Mouse (Mus musculus): ENCODE measurements around the gene Tfap4. TPM values are rescaled to one million over a fixed set of nuclear protein-coding genes. Genes with fewer than 3 reads are reported as not detected.
A peak's percentile ranks its signal among the peaks of the same experiment; 100 is the strongest.
"Not testable (repeated sequence)": the region's sequence is repeated elsewhere in the genome, so short reads cannot be mapped to it uniquely, and the experiment has no call there.

Gene Tfap4
- polyA plus RNA-seq, 1 experiment from 2014 or later, result 39.5 TPM

DNA sequence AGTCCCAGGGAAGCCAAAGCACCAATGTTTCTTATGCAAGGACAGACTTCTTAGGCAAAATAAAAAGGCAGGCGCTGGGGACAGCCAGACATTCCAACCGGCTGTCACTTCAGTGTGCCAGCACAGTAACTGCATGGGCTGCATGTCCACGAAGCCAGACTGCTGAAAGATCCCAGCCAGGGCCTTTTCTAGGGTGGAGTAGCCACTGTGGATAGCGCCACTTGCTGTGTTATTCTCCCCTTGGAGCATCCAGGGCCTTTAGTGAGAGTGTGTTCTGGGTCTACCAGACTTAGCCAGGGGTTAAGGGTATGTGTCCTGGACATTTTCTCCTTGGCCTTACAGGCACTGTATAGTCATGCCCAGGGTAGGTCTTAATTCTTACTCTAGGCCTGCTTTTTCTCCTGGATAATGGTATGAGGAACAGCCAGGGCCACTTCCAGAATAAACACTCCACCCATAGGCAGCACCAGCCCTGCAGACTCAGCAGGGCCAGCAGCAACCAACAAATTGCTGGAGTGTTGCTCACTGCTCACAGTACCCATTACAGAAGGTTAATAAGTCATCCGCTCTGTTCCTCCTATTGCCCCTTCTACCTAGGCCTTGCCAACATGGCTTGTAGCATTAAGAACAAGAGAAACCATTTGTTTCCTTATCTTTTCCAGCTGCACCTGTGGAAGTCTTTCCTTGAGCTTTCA, 28.0 kb upstream of the Tfap4 start:
- no peaks in the 10 kb centered on the region for H3K27me3 ChIP-seq (replicated peaks; ENCODE audit: low read depth, poor library complexity, severe bottlenecking)
- H3K9me3 ChIP-seq, result no peaks in the 10 kb centered on the region
- DNase-seq (ENCODE audit: low spot score), result peak; percentile 18
- H3K4me1 ChIP-seq, result peaks cover 32% of the 10 kb centered on the region
- peaks cover 13% of the 10 kb centered on the region for H3K36me3 ChIP-seq (replicated peaks)
- peak overlapping the region; percentile 58; the same call in 1 of the 2 replicates for H3K4me3 ChIP-seq
- peak overlapping the region; percentile 91 for H3K27ac ChIP-seq (replicated peaks)
- 57% methylated on average over 5 of the region's 5 CpGs for WGBS

DNA sequence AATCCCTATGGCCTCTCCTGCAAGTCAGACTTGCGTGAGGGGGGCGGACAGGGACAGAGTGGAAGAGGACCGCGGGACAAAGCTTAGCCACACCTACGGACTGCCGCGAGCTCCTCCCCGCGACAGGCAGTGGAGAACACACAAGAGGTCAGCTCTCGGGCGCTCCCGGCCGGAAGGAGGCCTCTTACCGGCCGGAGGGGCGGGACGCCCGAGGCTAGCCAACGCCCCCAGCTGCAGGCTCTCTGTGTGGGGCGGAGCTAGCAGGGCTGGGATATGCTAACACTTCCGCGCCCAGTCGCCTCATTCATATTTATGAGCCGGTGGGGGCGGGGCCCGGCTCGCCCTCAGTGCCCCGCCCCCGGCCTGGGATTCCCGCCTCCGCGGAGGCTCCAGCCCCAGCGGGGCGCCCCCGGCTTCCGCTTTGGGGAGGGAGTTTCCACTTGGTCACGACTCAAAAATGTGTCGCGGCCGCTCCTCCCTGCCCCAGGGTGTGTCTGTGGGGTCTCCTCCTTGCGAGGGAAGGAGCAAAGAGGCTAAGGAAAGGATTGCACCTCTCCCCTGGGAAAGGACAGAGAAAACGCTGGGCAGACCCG, 27.0 kb upstream of the Tfap4 start:
- Histone ChIP-seq H3K36me3 (replicated peaks) (peaks cover 13% of the 10 kb centered on the region), H3K27me3 (replicated peaks; ENCODE audit: low read depth, poor library complexity, severe bottlenecking) (no peaks in the 10 kb centered on the region), H3K4me1 (peaks cover 27% of the 10 kb centered on the region), H3K4me3 (peak overlapping the region; percentile 58), H3K27ac (replicated peaks) (peak overlapping the region; percentile 91), H3K9me3 (no peaks in the 10 kb centered on the region)
- WGBS, result under 1% methylated on average over 43 of the region's 43 CpGs
- DNase-seq (ENCODE audit: low spot score), result peak; percentile 98

DNA sequence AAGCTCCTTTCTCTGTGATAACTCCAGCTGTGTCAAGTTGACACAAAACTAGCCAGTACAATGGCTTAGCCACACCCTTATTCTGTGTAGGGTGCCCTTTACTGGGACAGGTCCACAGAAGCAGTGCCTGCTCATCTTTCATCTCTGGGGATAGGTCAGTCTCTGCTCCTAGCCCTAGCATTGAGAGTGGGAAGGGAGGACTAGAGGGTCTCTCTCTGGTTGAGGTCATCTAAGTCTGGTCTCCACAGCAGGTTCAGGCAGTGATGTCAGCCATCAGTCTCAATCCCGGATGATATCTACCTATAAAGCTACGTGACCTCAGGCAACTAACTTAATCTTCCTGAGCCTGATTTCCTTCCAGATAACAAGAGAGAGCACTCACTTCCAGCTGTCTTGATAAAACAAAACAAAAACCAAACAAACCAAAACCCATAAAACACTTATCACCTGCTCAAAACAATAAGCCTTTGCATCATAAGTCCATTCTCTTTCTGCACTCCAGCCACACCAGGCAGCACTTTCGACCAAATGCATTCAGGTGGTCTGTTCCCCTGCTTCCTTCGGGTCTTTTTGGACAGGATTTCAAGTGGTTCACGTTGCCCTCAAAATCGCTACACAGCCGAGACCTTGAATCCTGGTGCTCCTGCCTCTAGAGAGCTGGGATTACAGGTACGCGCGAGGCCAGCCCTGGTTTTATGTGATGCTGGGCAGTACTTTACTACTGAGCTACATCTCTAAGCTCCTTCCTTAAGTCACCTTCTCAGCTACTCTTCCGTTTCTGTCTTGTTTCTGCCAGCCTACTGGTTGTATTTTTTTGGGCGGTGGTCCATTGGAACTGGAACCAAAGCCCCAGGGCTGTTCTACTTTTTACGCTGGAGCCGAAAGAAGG, 26.2 kb upstream of the Tfap4 start:
- WGBS, result 10% methylated on average over 14 of the region's 14 CpGs
- H3K4me3 ChIP-seq, result peak overlapping the region; percentile 58
- DNase-seq (ENCODE audit: low spot score), result no peak

DNA sequence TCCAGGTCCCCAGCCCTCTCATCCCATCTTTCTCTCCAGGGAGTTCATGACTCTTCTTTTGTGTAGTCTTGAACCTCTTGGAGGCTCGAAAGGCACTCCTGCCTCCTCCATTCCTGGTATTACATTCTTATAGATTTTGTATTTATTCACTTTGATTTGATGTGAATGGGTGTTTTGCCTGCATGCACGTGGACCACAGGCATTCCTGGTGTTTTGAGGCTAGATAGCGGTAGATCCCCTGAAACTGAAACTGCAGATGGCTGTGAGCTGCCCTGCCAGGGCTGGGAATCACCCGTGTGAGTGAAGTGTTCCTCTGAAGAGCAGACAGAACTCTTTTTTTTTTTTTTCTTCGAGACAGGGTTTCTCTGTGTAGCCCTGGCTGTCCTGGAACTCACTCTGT, 24.8 kb upstream of the Tfap4 start:
- Histone ChIP-seq H3K4me1 (peaks cover 27% of the 10 kb centered on the region), H3K9me3 (no peaks in the 10 kb centered on the region), H3K27me3 (replicated peaks; ENCODE audit: low read depth, poor library complexity, severe bottlenecking) (no peaks in the 10 kb centered on the region), H3K4me3 (no peak overlapping the region), H3K36me3 (replicated peaks) (no peaks in the 10 kb centered on the region), H3K27ac (replicated peaks) (no peak overlapping the region)
- DNase-seq (ENCODE audit: low spot score), result no peak
- WGBS, result 79% methylated on average over 5 of the region's 5 CpGs

More for the DNA sequence above, 26.2 kb upstream of the Tfap4 start:
- no peaks in the 10 kb centered on the region for H3K27me3 ChIP-seq (replicated peaks; ENCODE audit: low read depth, poor library complexity, severe bottlenecking)
- H3K4me1 ChIP-seq, result peaks cover 27% of the 10 kb centered on the region
- no peaks in the 10 kb centered on the region for H3K9me3 ChIP-seq
- H3K36me3 ChIP-seq (replicated peaks), result peaks cover 10% of the 10 kb centered on the region
- H3K27ac ChIP-seq (replicated peaks), result peak overlapping the region; percentile 91

DNA sequence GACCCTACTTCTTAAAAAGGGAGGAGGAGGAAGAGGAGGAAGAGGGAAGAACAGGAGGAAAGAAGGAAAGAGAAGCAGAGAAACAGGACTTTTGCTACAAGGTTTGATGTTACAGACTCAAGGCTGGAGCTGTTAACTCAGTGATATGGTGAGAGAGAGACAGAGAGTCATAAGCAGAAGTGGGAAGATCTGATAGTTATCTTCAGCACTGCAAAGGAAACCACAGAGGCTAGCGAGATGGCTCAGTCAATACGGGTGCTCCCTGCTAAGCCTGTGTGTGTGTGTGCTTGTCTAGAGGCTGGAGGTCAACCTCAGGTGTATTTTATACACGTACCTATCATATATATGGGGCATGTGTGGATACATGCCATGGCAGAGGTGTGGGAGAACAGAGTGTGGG, 24.2 kb upstream of the Tfap4 start:
- no peak overlapping the region for H3K27ac ChIP-seq (replicated peaks)
- no peak for DNase-seq (ENCODE audit: low spot score)
- 88% methylated on average over 3 of the region's 3 CpGs for WGBS
- no peak overlapping the region for H3K4me3 ChIP-seq
- H3K27me3 ChIP-seq (replicated peaks; ENCODE audit: low read depth, poor library complexity, severe bottlenecking), result no peaks in the 10 kb centered on the region
- no peaks in the 10 kb centered on the region for H3K36me3 ChIP-seq (replicated peaks)
- peaks cover 27% of the 10 kb centered on the region for H3K4me1 ChIP-seq
- no peaks in the 10 kb centered on the region for H3K9me3 ChIP-seq

DNA sequence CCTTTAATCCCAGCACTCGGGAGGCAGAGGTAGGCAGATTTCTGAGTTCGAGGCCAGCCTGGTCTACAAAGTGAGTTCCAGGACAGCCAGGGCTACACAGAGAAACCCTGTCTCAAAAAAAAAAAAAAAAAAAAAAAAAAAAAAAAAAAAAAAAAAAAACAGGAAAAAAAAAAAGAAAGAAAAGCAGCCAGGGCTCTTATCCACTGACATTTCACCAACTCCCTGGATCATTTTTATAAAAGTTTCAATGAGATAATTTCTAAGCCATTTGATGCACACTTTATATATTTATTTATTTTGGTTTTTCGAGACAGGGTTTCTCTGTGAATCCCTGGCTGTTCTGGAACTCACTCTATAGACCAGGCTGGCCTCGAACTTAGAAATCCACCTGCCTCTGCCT, 21.5 kb upstream of the Tfap4 start:
- H3K36me3 ChIP-seq (replicated peaks); H3K27me3 ChIP-seq (replicated peaks; ENCODE audit: low read depth, poor library complexity, severe bottlenecking); DNase-seq (ENCODE audit: low spot score); H3K4me3 ChIP-seq; H3K9me3 ChIP-seq; H3K4me1 ChIP-seq; H3K27ac ChIP-seq (replicated peaks): not testable (repeated sequence)
- 79% methylated on average over 4 of the region's 4 CpGs for WGBS

DNA sequence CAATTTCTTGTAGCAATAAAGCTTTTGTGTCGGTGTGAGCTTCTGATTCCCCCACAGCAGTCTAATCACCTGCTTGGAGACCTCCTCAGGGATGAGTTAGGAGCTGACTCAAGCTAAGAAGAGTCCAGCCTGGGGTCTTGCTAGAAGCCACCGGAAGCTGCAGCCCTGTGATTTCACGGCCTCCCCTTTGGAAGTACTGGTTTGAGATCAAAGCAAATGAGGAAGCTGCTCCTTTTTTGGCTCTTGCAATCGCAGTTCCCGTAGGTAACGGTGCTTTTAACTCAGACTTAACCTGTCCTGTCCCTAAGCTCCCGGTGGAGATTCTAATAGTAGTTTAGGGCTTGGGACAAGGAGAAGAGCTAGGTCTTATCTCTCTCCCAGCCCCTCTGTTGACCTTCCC, 19.0 kb upstream of the Tfap4 start:
- Histone ChIP-seq H3K4me1 (peaks cover 6% of the 10 kb centered on the region; the same call in 1 of the 2 replicates), H3K9me3 (no peaks in the 10 kb centered on the region), H3K27me3 (replicated peaks; ENCODE audit: low read depth, poor library complexity, severe bottlenecking) (no peaks in the 10 kb centered on the region), H3K4me3 (no peak overlapping the region), H3K27ac (replicated peaks) (no peak overlapping the region), H3K36me3 (replicated peaks) (no peaks in the 10 kb centered on the region)
- no peak for DNase-seq (ENCODE audit: low spot score)
- 71% methylated on average over 7 of the region's 7 CpGs for WGBS

DNA sequence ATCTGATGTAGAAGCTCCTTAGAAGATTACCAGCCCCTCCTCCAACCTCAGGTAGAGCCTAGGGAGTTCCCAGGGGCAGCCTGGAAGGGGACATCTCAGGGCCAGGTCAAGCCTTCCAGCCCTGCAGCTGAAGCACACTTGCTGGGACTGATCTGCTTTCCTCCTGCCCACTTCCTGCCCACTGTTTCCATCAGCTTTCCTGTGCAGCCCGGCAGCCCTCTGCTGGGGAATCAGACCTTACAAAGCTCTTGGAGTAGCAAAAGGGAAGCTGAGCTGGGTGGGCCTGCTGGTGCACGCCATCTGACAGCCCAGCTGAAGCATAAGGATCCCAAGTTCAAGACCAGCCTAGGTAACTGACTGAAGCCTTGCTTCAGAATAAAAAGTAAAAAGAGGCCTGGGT, 17.2 kb upstream of the Tfap4 start:
- no peak for DNase-seq (ENCODE audit: low spot score)
- WGBS, result 52% methylated on average over 2 of the region's 2 CpGs
- peaks cover 6% of the 10 kb centered on the region; the same call in 1 of the 2 replicates for H3K4me1 ChIP-seq
- H3K36me3 ChIP-seq (replicated peaks), result no peaks in the 10 kb centered on the region
- H3K9me3 ChIP-seq, result no peaks in the 10 kb centered on the region
- no peak overlapping the region for H3K27ac ChIP-seq (replicated peaks)
- no peak overlapping the region for H3K4me3 ChIP-seq
- no peaks in the 10 kb centered on the region for H3K27me3 ChIP-seq (replicated peaks; ENCODE audit: low read depth, poor library complexity, severe bottlenecking)

DNA sequence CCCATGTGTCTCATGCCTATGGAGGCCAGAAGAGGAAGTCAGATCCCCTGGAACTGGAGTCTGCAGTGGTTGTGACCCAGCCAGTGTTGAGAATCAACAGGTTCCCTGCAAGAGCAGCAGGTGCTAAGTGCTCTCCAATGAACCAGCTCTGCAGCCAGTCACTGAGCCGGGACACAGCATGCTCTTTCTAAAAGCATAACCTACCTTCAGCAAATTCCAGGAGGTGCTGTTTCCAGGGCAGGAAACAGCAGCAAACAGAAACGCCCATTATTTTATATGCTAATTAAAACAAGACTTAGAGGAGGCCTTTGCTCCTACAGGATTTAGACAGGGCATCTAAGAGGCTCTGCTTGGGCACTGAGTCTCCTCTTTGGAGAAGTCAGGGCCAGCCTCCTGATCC, 16.4 kb upstream of the Tfap4 start:
- no peaks in the 10 kb centered on the region for H3K36me3 ChIP-seq (replicated peaks)
- H3K9me3 ChIP-seq, result no peaks in the 10 kb centered on the region
- no peak for DNase-seq (ENCODE audit: low spot score)
- no peaks in the 10 kb centered on the region for H3K27me3 ChIP-seq (replicated peaks; ENCODE audit: low read depth, poor library complexity, severe bottlenecking)
- H3K27ac ChIP-seq (replicated peaks), result no peak overlapping the region
- 47% methylated on average over 2 of the region's 2 CpGs for WGBS
- H3K4me1 ChIP-seq, result peaks cover 11% of the 10 kb centered on the region
- H3K4me3 ChIP-seq, result no peak overlapping the region

DNA sequence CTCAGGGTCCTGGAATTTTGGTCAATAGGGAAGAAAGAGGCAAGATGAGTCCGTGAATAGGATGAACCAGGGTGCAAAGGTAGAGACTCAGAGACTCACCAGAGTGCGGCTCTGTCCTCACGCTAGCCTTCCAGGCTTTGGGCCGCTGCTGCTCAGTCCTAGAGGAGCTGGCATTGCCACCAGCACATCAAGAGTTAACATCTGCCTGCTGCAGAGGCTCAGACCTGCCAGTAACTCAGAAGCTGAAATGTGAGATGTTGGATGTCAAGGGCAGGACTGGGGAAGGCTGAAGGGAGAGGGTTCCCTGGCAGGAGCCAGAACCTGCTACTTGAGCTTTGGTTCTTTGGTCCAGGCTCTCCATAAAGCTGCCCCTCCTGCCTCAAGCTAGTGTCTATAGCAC, 11.1 kb upstream of the Tfap4 start:
- Histone ChIP-seq H3K4me3 (peak overlapping the region; percentile 14; the same call in 1 of the 2 replicates), H3K4me1 (peaks cover 23% of the 10 kb centered on the region), H3K27me3 (replicated peaks; ENCODE audit: low read depth, poor library complexity, severe bottlenecking) (no peaks in the 10 kb centered on the region), H3K9me3 (no peaks in the 10 kb centered on the region), H3K36me3 (replicated peaks) (no peaks in the 10 kb centered on the region), H3K27ac (replicated peaks) (peak overlapping the region; percentile 44; the same call in 1 of the 2 replicates)
- WGBS, result 54% methylated on average over 4 of the region's 4 CpGs
- DNase-seq (ENCODE audit: low spot score), result peak; percentile 52

DNA sequence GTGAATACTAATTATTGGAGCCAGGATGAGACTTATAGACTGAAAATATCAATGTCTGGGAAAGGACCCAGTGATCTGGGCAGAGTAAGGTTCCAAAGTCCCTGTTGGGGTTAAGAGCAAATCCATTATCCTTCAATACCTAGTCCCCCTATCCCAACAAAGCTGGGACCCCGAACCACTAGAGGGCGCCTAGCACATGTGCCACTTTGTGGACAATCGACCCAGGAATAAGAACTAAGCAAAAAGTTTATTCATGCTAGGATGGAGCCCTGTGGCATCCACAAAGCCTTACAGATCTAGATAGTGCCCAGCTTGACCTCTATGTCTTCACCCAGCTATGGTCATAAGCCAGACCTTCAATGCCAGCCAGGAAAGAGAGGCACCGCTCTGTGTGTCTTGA, 8.3 kb upstream of the Tfap4 start:
- Histone ChIP-seq H3K36me3 (replicated peaks) (no peaks in the 10 kb centered on the region), H3K4me3 (no peak overlapping the region), H3K9me3 (no peaks in the 10 kb centered on the region), H3K4me1 (peaks cover 23% of the 10 kb centered on the region), H3K27ac (replicated peaks) (no peak overlapping the region; the same call in 1 of the 2 replicates), H3K27me3 (replicated peaks; ENCODE audit: low read depth, poor library complexity, severe bottlenecking) (no peaks in the 10 kb centered on the region)
- DNase-seq (ENCODE audit: low spot score), result peak; percentile 87
- 17% methylated on average over 4 of the region's 4 CpGs for WGBS

DNA sequence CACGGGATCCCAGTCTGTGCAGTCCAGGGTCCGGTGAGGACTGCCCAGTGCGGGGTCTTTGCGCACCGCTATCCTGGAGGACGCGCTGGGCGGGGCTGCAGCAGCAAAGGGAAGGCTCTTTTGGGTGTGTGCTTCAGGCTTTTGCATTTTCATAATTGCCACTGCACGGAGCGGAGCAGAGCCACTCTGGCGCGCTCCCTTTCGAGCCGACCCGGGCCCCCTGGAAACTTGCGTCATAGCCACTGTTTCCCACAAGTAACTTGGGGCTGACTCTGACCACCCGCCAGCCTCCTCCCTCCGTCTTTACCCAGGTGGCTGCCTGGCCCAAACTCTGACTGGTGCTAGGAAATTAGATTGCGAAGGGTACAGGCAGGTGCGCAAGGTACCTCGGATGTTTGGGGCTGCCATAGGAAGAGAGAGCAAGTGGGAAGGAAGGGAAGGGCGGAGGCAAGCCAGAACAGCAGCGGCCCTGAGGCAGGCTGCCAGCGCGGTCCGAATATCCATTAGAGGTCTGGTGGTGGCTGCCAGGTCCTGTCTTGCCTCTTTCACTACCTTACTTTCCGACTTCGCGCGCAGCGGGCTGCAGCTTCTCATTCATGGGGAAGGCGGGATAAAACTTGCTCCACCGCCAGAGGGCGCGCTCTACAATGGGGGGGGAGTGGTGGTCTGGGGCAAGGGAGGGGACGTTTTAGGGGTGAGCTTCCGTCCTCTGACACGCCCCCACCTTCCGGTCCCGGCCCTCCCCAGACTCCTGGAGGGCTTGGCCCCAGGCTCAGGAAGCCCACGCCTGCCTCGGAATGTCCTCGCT, 695 bp upstream of the Tfap4 start:
- 2% methylated on average over 43 of the region's 43 CpGs for WGBS
- peaks cover 14% of the 10 kb centered on the region for H3K36me3 ChIP-seq (replicated peaks)
- no peaks in the 10 kb centered on the region for H3K27me3 ChIP-seq (replicated peaks; ENCODE audit: low read depth, poor library complexity, severe bottlenecking)
- peak overlapping the region; percentile 85 for H3K4me3 ChIP-seq
- H3K9me3 ChIP-seq, result no peaks in the 10 kb centered on the region
- H3K4me1 ChIP-seq, result peaks cover 27% of the 10 kb centered on the region
- peak; percentile 82 for DNase-seq (ENCODE audit: low spot score)
- H3K27ac ChIP-seq (replicated peaks), result peak overlapping the region; percentile 95
